In genomic region chr2:139778283-139778682, GRCm38 (mm10) we compare ENCODE assay signal across 8 mouse cellular contexts.
DNase-seq lines count a peak whose midpoint lies in the region; ATAC-seq lines count a peak whose summit lies in the region.

No protein-coding gene starts in this region.

- ATAC-seq in activated CD4-positive, CD25-positive, alpha-beta regulatory T cell, adult 4 months = peak; percentile 46

- intact Hi-C loops in gastrocnemius, postnatal 14 days (cut with DNase I; ENCODE audit: low total_unique reads) = loop anchor here (10.0 kb wide), 1 partner anchor 187 kb away; no protein-coding TSS in a partner anchor
- intact Hi-C loops in heart, postnatal 36 days (cut with DNase I) = loop anchor here (5.0 kb wide), 2 partner anchors 189 to 379 kb away; no protein-coding TSS in a partner anchor

- peak; percentile 8 for DNase-seq in gastrocnemius, postnatal 10 days
- no peak for DNase-seq in gastrocnemius, postnatal 14 days
- DNase-seq in 416B (ENCODE audit: low read depth) (peak; percentile 50), MN1 (ENCODE audit: low spot score) (no peak)
- DNase-seq in heart, postnatal 36 days = peak; percentile 9 to 12
- peak; percentile 65 for DNase-seq in lung, postnatal 14 days
- DNase-seq in right cerebral cortex, postnatal 10 days (ENCODE audit: low spot score in 2 of 2) = no peak

Comparison
In these comparisons a context has a peak if more than half of its experiments do, and no peak if none do; other contexts are left out.
1. DNase-seq: peak in gastrocnemius, postnatal 10 days (single experiment), 416B (single experiment), heart, postnatal 36 days (2 of 2) and lung, postnatal 14 days (single experiment); none in gastrocnemius, postnatal 14 days (single experiment), right cerebral cortex, postnatal 10 days (0 of 2) and MN1 (single experiment).